Mouse (Mus musculus) liver, embryonic 14.5 days (tissue): ENCODE data around the gene Zic1. TPM values are rescaled to one million over a fixed set of nuclear protein-coding genes. Genes with fewer than 3 reads are reported as not detected.

ENCODE experiments used
- ATAC-seq: fragments of 200-750 bp; cut with Nextera tagmentation; 2 replicates; pipeline ENCODE4 v1.8.0; 2017; ENCODE audit warnings: moderate number of reproducible peaks, mild to moderate bottlenecking, moderate library complexity; ENCODE audit not compliant: insufficient read depth
- DNase-seq, 3 experiments: peaks; one replicate each; pipeline ENCODE4 v3.0.0-alpha.2; 2012 to 2013; ENCODE audit warnings: low read depth in 3 of 3, low spot score in 3 of 3
- H3K27ac ChIP-seq: fragments of 300-500 bp; sonication (generic); 2 replicates; pipeline ENCODE4 v1.5.1; 2014; ENCODE audit warnings: moderate library complexity, mild to moderate bottlenecking, control low read depth, inconsistent platforms
- H3K27me3 ChIP-seq: fragments of 300-500 bp; sonication (generic); 2 replicates; pipeline ENCODE4 v1.6.1; 2014; ENCODE audit warnings: mild to moderate bottlenecking, low read length, moderate library complexity; ENCODE audit not compliant: control insufficient read depth, insufficient read depth
- H3K36me3 ChIP-seq: fragments of 300-500 bp; sonication (generic); replicated peaks from 2 replicates; pipeline ENCODE4 v1.6.1; 2014; ENCODE audit warnings: low read depth; ENCODE audit not compliant: control insufficient read depth, insufficient read depth
- H3K4me1 ChIP-seq, 2 experiments: fragments of 200-500 bp in 1 of 2; fragments of 300-500 bp in 1 of 2; sonication (generic) in 1 of 2; replicated peaks; 2 replicates each; pipeline ENCODE4 v1.6.1; 2012 to 2014; ENCODE audit warnings: antibody characterized with exemption in 1 of 2, inconsistent platforms in 1 of 2, low read length in 1 of 2; ENCODE audit not compliant: control insufficient read depth in 2 of 2, insufficient read depth in 2 of 2
- H3K4me2 ChIP-seq: fragments of 300-500 bp; sonication (generic); 2 replicates; pipeline ENCODE4 v1.6.1; 2014; ENCODE audit warnings: low read depth, mild to moderate bottlenecking, control low read depth, moderate library complexity
- H3K4me3 ChIP-seq, 2 experiments: fragments of 200-500 bp in 1 of 2; fragments of 300-500 bp in 1 of 2; sonication (generic) in 1 of 2; 2 replicates each; pipeline ENCODE4 v1.5.1; 2012 to 2014; ENCODE audit warnings: low read depth in 2 of 2, low read length in 2 of 2, mild to moderate bottlenecking in 2 of 2, control low read depth in 1 of 2, inconsistent platforms in 1 of 2, moderate library complexity in 1 of 2; ENCODE audit not compliant: insufficient read depth in 1 of 2
- H3K9ac ChIP-seq: fragments of 300-500 bp; sonication (generic); replicated peaks from 2 replicates; pipeline ENCODE4 v1.6.1; 2014; ENCODE audit warnings: mild to moderate bottlenecking, control low read depth, moderate library complexity
- H3K9me3 ChIP-seq: fragments of 300-500 bp; sonication (generic); 2 replicates; pipeline ENCODE4 v1.6.1; 2016; ENCODE audit warnings: low read length, mixed read lengths; ENCODE audit not compliant: control insufficient read depth
- CTCF ChIP-seq: IDR thresholded peaks from 2 replicates; pipeline ENCODE4 v1.5.1; 2016; ENCODE audit warnings: antibody characterized with exemption, low read depth, control low read depth
- EP300 ChIP-seq: IDR thresholded peaks from 2 replicates; pipeline ENCODE4 v1.6.1; 2016; ENCODE audit warnings: antibody characterized with exemption, low read depth
- WGBS: fragments of 180-500 bp; shearing (Covaris S2); extraction: QIAGEN DNeasy Blood & Tissue Kit; methylation state at CpG from one replicate; pipeline ENCODE4 v1.1.7; 2014; ENCODE audit not compliant: insufficient replicate concordance; 5-methylcytosine and 5-hydroxymethylcytosine counted together
- polyA plus RNA-seq, 2 experiments: library from polyadenylated mRNA; depleted of rRNA in 1 of 2; stranded (reverse) in 1 of 2; unstranded in 1 of 2; fragments of >200 nt; fragmentation: Nextera tagmentation in 1 of 2; extraction: Ambion mirVana in 1 of 2; gene quantifications; 2 replicates each; pipeline versions ENCODE4 v1.2.1 to v1.2.3; 2012 to 2014

Gene Zic1
- polyA plus RNA-seq, 2 experiments, result 0.07 TPM; not detected in 1

DNA sequence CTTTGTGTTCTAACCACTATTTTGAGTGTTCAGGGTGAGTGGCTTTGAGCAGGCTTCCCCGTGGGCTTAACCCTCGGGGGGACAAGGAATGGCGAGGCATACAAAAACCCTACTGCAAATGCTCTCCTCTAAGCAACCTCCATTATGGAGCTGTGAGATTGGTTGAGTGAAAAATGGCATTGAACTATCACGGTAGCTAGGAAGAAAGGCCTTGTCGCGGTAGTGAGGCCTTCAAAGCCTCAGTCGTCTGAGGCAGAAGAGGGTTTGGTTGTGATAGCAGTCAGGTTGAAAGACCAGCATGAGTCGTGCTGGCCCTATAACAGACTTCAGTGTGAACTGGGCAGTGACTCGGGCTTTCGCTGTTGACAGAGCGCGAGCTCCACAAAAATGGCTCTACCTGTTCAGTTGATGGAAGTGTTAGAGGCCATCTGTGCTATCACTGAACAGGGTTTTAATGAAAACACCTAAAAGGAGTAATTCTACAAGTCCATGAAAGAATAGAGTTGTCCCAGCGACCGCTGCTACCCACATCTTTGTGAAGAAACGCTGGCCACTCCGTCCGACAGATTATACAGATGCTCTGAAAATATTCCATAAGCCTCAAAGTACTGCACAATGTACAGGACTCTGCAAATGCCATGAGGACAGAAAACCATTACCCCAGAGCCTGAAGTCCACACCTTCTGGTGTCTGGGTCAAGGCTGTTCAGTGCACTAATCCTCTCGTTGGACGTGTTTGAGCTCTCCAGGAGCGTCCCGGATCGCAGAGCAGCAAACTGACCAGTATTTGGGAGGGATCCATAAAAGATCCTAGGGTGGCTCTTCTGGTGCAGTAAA lies 11.0 kb downstream of the Zic1 start:
- Histone ChIP-seq H3K27ac (no peak overlapping the region), H3K4me3 (no peak overlapping the region), H3K27me3 (peaks cover 86% of the 10 kb centered on the region), H3K9ac (no peak overlapping the region), H3K4me2 (no peak overlapping the region), H3K9me3 (no peaks in the 10 kb centered on the region), H3K4me1 (no peaks in the 10 kb centered on the region), H3K36me3 (no peaks in the 10 kb centered on the region)
- TF ChIP-seq CTCF (no peak), EP300 (no peak)
- DNase-seq, result no peak
- 4% methylated on average over 22 of the region's 22 CpGs for WGBS
- no peak for ATAC-seq

DNA sequence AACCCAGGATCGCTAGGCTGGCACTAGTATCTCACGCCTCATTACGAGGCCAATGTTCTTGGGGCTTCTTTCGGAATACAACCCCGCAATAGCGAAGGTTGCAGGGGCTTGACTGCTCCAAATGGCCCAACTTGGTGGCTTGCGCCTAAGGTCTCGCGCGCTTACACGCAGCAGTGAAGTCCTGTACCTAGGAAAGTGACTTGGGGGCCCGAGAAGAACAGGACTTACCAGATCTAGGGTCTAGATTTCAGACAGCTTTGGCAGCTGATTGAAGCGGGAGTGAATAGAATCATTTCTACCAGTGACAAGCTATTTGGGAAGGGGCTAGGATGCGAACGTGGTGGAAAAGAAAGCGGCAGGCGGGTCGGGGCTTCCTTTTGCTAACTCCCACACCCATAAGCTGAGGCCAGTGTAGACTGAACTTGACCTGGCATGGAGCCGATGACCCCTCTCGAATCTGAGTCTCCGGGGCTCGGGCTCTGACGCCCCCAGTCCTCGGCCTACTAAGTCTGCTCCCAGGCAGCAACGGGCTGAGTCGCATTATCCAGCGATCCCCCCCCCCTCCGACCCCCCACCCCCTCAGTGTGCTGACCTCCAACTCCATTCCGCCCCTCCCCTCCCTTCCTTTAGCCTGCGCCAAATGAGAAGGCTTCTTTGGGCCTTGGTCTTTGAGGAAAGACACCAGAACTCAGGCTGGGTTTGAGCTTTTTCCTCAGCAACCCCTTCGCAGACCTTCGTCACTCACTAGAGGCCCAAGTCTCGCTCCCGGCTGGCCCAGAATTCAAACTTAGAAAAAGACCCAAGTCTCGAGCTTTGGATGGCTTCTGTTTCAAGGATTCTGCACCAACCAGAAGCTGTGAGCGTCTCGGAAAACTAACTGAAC lies 11.8 kb downstream of the Zic1 start:
- Histone ChIP-seq H3K27ac (no peak overlapping the region), H3K9me3 (no peaks in the 10 kb centered on the region), H3K4me1 (no peaks in the 10 kb centered on the region), H3K9ac (no peak overlapping the region), H3K4me3 (no peak overlapping the region), H3K36me3 (no peaks in the 10 kb centered on the region), H3K27me3 (peaks cover 79% of the 10 kb centered on the region), H3K4me2 (no peak overlapping the region)
- ATAC-seq, result no peak
- TF ChIP-seq CTCF, result no peak
- no peak for TF ChIP-seq EP300
- WGBS, result 4% methylated on average over 37 of the region's 37 CpGs
- no peak for DNase-seq

DNA sequence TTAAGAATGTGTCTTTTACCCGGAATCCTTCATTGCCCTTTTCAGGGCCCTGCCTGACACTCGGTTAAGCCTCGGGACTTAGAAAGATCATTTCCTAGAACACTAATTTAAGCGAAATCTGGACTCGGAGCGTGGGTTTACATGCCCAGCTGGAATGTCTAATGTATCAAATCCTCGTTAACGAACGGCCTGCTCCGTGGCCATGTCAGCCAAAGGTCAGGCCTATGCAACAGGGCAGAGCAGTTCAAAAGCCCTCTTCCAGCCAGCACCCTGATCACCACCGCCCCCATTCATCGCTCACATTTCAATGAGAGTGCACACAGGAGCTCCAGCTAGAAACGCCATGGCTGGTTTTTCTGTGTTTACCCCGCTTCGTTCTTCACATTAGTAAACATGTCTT lies 12.8 kb downstream of the Zic1 start:
- Histone ChIP-seq H3K4me3 (no peak overlapping the region), H3K9me3 (no peaks in the 10 kb centered on the region), H3K27me3 (peaks cover 75% of the 10 kb centered on the region), H3K9ac (no peak overlapping the region), H3K36me3 (no peaks in the 10 kb centered on the region), H3K4me2 (no peak overlapping the region), H3K4me1 (no peaks in the 10 kb centered on the region), H3K27ac (no peak overlapping the region)
- no peak for TF ChIP-seq EP300
- TF ChIP-seq CTCF, result no peak
- 1% methylated on average over 15 of the region's 15 CpGs for WGBS
- no peak for DNase-seq
- no peak for ATAC-seq

DNA sequence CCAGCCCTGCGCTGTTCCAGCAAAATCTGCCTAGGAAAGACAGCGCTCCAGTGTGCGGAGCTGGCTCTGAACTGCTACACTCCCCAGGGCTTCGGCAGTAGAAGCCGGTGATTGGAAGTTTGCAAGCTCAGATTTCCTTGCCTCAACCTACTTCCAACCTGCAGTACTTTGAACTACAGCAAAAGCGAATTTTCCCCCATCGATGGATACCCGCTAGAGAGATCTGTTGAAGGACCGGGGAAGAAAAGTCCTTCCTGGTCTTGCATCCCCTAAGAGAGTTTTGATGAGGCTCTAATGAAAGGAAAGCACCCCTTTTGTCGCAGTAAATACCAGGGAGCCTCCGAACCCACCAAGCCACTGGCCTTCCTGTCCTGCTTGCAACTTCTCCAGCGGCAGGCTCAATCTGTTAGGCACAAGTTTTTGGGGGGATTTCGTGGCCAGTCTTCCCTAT lies 13.6 kb downstream of the Zic1 start:
- Histone ChIP-seq H3K9me3 (no peaks in the 10 kb centered on the region), H3K4me1 (no peaks in the 10 kb centered on the region), H3K27me3 (peaks cover 68% of the 10 kb centered on the region), H3K9ac (no peak overlapping the region), H3K36me3 (no peaks in the 10 kb centered on the region), H3K27ac (no peak overlapping the region), H3K4me2 (no peak overlapping the region), H3K4me3 (no peak overlapping the region)
- under 1% methylated on average over 13 of the region's 13 CpGs for WGBS
- TF ChIP-seq CTCF (no peak), EP300 (no peak)
- ATAC-seq (no peak), DNase-seq (no peak)

DNA sequence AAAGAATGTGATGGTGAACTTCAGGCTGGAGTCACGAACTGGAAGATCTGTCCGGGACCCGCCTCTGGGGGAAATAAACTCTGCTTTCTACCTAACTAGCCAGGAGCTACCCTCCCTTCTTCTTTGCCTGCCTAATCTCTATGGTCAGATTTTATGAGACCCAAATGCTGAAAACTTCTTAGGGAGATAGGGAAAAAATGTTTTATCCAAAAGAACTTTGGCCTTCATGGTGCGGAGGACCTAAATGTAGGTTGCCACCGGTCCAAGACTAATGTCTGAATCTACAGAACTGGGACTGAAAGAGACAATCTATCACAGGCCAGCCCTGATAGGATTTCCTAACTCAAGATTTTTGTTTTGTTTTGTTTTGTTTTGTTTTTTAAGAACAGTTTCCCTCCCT lies 14.2 kb downstream of the Zic1 start:
- Histone ChIP-seq H3K4me2 (no peak overlapping the region), H3K4me1 (no peaks in the 10 kb centered on the region), H3K9me3 (no peaks in the 10 kb centered on the region), H3K36me3 (no peaks in the 10 kb centered on the region), H3K4me3 (no peak overlapping the region), H3K27ac (no peak overlapping the region), H3K9ac (no peak overlapping the region), H3K27me3 (peaks cover 62% of the 10 kb centered on the region)
- DNase-seq (no peak), ATAC-seq (no peak)
- WGBS, result 3% methylated on average over 5 of the region's 5 CpGs
- TF ChIP-seq EP300, result no peak
- TF ChIP-seq CTCF, result no peak
